Mouse (Mus musculus) thymus, postnatal 10 days (tissue): Measurements from ENCODE around the gene Nceh1.

ENCODE experiments used
- DNase-seq, 2 experiments: peaks; one replicate each; pipeline ENCODE4 v3.0.0; 2021; ENCODE audit warnings: low spot score in 2 of 2

Gene Nceh1

GRCm38 (mm10) chr3:27182733-27183600, at the start of gene Nceh1:
Gene Nceh1 (plus strand): TSS chr3:27182965.
- peak; percentile 95 to 97 for DNase-seq

- DNase-seq: no peak
These were observed 42.7 kb upstream of the Nceh1 start for GRCm38 (mm10) chr3:27140101-27140500.

GRCm38 (mm10) chr3:27143570-27143969, 39.2 kb upstream of the Nceh1 start:
- DNase-seq: no peak

DNA sequence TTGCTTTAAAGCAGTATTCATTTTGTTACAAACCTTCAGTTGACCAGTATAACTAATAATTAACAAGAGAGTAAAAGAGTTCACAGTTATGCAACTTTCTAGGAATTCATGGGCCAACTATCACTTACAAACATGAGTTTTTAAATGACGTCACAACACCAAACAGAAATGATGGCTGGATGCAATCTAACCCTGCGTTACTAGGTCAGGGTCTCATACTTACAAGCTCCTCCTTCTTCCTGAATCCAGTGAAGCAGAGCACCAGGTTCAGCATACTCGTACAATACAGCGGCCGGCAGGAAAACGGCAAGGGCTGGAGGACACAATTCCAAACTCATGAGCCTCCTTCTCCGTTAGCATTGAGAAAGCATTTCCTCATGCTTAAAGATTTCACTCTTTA, 37.0 kb upstream of the Nceh1 start:
- no peak for DNase-seq

GRCm38 (mm10) chr3:27153191-27153671, 29.5 kb upstream of the Nceh1 start:
- peak; percentile 51 to 58 for DNase-seq

GRCm38 (mm10) chr3:27153701-27154209, 29.0 kb upstream of the Nceh1 start, which contains the start of gene Ect2:
Gene Ect2 (minus strand): TSS chr3:27153878.
- peak; percentile 98 to 99 for DNase-seq

DNA sequence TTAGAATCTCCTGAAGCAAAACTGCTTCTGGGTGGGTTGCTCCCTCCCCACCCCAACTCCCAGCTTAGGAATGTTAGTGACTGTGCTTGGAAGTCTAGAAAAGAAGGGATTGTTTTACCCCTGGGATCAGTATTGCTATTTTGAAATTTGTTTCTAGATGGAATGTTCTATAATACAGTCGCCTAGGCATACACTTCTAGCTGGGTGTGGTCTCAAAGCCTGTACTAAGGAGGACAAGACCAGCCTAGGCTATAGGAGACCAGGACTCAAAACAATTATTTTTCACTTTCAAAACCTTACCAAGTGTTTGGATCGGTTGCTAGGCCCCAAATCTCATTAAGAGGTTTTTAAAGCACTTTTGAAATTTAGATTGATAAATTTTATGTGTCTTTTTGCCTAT, 28.5 kb upstream of the Nceh1 start:
- no peak for DNase-seq

- peak in 1 of 2 experiments; percentile 7 for DNase-seq
These were observed 27.5 kb upstream of the Nceh1 start for GRCm38 (mm10) chr3:27155051-27155855.

GRCm38 (mm10) chr3:27155856-27156593, 26.7 kb upstream of the Nceh1 start:
- DNase-seq: no peak

DNA sequence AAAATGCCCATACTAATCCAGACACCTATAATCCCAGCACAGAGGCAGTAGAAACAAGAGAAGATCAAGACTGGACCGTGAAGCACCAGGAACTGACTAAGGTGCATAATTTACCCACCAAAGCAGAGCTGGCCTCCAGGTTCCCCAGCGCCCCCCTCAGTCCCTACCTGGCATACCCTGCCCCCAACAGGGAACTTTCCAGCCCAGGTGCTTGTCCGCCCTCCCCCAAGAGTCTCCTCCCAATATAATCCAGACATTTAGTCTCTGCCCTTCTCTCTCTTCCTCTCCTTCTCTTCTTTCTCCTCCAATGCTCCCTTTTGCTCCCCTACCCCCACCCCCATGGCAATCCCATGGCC, 26.2 kb upstream of the Nceh1 start:
- no peak for DNase-seq

- no peak for DNase-seq
These were observed 23.9 kb upstream of the Nceh1 start for GRCm38 (mm10) chr3:27158910-27159309.

DNA sequence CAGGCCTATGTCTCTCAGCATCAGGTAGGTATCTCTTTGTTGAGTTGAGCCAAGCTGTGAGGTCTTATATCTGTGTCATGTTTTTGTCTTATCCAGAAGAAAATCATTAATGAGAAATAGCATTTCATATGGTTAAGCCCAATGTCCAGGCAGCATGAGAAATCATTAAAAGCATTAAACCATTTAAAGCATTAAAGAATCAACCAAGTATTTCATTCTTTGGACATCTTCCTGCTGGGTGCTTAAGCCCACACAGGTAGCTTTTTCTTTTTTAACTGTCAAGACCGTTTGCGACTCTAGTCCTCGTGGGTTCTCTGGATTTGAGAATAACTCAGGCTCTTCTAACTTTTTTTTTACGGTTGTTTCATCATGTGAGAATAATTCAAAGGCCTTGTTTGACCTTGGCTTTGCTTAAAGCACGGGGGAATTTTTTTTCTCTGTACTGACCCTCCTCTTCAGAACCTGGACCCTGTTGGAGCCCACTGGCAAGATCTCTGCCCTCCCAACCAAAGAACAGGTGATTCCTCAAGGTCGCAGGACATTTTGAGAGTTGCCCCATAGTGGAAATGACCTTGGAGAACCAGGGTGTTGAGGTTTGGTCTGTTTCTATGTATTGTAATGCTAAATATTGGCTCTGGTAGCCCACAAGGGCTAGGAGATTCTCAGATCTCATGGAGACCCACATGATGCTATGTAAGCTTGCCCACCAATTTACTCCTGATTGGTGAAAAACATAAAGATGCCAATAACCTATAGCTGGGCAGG, 20.9 kb upstream of the Nceh1 start:
- DNase-seq: no peak

DNA sequence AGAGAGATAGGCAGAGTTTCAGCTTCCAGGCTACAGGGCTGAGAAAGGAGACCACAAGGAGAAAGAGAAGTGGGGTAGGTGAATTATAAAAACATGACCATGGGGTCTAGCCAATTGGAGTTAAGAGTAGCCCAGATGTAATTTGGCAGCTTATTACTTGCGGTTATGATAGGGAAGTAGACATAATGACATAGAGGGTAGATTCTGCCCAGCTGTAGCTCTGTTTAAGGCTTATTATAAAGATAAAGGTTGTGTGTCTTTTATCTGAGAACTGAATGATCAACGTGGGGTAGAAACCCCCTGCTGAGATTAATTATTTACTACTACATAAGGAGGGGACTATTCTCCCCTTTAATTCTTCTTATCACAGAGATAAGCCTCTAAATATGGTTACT, 20.4 kb upstream of the Nceh1 start:
- DNase-seq: no peak

DNA sequence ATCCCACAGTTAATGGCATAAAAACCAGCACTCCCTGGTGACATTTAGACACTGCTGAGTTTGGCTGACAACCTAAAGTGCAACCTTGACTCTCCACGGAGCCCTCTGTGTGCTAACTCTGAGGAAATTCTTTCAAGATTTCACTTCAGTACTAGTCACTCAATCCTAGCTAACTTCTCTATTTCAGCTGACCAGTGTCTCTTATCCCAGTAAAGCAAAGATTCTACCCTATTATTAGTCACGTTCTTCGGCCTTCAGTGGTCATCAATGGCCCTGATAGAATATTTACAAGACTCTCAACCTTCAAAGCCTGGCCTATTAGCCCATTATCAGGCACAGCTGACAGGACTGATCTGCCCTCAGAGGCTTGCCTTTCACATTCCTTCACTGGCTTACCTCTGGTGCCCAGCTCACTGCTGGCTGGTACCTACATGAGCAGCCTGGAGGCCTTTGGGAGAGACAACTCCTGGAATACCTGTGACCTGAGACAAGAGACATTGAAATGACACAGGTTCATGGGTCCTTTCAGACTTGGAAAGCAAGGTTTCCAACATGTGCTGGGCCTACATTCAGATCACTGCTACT, 17.2 kb upstream of the Nceh1 start:
- no peak for DNase-seq

GRCm38 (mm10) chr3:27170257-27170656, 12.5 kb upstream of the Nceh1 start:
- DNase-seq: no peak

DNA sequence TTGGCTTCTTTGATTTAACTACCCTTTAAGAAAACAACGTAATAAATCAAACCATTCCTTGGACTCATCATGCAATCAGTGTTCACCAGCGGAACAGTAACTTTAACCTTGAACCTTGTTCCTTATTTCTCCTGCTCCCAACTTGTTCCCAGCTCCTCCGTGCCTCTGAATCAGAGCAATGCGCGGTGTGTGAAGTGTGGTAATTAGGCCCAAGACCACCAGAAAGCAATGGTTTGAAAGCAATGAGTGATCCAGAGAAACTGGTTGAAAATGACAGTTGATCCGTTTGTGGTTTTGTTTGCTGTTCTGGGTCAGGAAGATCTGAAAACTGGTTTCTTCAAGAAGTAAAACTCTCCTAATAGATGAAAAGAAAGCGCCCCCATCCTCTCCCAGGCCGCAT, 3.1 kb upstream of the Nceh1 start:
- DNase-seq: no peak

DNA sequence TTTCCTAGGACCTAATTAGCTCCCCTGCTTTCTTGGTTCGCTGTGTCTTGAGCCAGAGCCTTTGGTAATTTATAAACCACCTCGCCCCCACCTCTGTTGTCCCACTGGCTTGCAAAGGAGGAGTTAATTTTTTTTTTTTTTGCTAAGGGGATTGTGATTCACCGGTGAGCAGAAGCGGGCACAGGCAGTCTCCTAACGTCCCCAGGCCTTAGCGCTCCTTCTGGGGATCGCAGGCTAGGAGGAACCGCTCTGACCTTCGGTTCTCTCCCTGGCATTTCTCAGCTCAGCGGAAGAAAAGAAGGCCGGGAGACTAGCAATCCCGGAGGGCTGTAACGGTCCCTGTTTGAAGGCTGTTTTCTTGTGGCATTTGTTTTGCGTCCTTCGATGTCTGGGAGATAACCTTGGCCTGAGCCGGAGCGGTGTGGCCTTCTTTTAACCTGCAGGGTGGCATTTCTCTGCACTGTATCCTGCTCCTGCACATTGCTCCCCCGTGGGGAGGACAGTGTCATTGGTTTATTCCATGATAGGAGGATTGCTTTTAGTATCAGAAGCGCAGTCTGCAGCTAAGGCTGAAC, 923 bp downstream of the Nceh1 start:
- peak in 1 of 2 experiments; percentile 11 for DNase-seq

DNA sequence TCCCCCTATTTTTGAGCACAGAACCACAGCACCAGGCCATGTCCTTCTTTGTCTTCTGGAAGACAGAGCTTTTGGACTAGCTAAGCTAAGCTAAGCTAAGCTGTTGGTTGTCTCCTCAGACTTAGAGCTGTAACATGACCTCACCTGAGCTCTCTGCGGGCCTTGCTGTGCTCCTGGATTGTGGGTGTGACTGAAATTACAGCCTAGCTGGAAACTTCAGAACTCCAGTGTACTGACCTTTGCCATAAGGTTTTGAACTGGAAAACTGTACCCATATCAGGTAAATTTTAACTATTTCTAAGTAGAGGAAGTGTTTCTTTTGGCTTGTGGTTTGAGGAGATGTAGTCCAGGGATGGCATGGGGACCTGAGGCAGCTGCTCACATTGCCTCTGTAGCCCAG, 5.6 kb downstream of the Nceh1 start:
- no peak for DNase-seq

GRCm38 (mm10) chr3:27189320-27190261, 6.8 kb downstream of the Nceh1 start:
- no peak for DNase-seq
